Mouse (Mus musculus): ENCODE data around the gene 4930563M21Rik.
A peak's percentile ranks its signal among the peaks of the same experiment; 100 is the strongest.
"Not testable (repeated sequence)": the region's sequence is repeated elsewhere in the genome, so short reads cannot be mapped to it uniquely, and the experiment has no call there.

Gene 4930563M21Rik

DNA sequence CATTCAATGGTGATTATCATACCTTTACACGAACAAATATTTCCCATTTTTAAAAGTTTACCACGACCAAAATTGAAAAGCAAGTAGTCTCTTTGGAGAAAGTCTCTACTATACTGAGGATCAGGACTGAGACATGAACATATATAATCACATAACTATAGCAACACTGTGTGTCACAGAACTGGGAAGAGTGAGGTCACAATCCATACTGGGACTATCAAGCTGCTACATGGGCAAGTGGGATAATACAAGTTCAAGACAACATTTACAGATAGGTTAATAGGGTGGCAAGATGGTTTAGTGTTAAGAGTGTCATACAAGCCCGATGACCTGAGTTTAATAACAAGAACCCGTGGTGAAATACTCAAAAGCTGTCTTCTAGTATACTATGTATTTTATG, at the start of gene 4930563M21Rik:
4930563M21Rik (minus strand) TSS at position 101 of the 400 bp plus-strand sequence.
- no peak for DNase-seq (ENCODE audit: low read depth, low spot score)

DNA sequence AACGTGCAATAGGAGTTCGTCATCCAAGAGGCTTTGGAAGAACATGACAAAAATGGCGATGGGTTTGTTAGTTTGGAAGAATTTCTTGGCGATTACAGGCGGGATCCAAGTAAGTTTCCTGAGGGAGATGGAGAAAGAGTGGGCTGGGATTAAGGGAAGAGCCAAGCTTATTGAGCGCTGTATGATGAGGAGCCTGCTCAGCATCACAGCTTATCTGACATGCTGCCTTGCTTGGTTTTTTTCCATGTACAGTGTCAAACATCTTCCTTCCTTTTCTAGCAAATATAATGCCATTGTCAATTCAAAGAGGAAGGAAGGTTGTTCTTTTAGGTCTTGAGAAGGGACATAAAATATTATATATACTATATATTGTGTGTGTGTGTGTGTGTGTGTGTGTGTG, 45.8 kb upstream of the 4930563M21Rik start:
- DNase-seq (ENCODE audit: low read depth, low spot score), result no peak

DNA sequence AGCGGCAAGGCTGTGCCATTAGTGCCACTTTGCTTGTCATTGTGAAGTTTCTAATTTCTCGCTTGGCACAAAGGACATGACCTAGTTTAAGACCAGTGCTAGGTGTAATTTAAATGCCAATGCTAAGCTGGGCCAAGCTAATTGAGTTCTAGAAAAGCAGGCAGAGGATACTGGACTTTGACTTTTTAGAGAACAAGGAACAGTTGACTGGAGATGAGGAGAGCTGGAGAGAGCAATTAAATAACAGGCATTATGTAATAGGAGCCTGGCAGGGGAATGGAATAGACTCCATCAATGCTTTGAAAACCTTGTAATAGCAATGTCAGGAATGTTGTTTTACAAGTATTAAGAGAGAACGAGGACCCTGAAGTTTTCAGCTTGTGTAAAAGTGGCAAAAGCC, 43.4 kb upstream of the 4930563M21Rik start:
- DNase-seq (ENCODE audit: low read depth, low spot score), result no peak

DNA sequence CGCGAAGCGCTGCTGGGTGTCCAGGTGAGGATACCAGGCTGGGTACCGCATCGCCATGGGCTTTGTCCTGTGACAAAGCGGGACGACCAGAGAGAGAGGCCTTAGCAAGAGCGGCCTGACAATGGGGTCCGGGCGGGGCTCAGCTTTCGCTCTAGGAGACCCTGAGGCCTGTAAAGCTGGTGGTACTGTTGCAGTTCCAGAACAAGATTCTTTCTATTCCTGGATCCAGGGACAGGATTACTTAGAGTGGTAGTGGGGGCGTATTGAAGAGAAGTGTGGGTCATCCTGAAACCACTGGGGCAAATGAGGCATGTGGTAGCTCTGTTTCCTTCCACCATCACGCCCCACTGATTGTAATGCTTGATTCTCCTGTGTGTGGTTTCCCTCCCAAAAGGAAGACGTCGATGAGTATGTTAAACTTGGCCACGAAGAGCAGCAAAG, 31.9 kb upstream of the 4930563M21Rik start:
- DNase-seq (ENCODE audit: low read depth, low spot score), result no peak

DNA sequence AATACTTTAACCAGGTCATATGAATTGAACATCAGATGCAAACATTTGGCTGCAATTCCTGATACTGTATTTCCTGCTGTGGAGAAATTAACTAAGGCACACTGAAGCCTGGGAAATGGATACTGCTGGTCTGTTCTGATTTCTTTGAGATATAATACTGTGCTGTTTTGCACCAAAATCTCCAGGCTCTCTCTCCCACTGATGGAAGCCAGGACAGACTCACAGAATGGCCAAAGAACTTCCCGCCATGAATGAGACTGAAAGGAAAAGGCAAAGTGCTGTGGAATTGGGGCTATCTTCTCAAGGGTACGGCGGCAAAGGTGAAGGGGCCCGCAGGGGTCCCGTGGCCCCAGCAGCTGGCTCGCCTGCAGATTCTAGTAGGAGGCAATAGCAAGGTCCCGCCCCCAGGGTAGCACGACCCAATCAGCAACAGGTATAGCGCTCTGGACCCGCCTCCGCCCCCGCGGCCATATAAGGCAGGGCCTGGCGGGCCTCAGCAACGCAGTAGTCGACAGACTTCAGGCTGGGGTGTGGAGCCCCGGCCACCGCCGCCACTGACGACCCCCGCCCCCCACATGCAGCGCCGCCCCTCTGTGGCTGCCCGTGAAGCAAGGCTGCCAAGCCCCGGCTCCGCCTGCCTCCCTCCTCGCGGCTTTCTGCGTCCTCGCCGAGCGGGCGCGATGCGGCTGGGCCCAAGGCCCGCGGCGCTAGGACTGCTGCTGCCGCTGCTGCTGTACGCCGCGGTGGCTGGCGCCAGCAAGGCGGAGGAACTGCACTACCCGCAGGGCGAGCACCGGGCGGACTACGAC, 31.2 kb upstream of the 4930563M21Rik start, which contains the start of gene Rcn2:
Rcn2 (plus strand) TSS at position 474 of the 809 bp plus-strand sequence.
- peak; percentile 83 for DNase-seq (ENCODE audit: low read depth, low spot score)

DNA sequence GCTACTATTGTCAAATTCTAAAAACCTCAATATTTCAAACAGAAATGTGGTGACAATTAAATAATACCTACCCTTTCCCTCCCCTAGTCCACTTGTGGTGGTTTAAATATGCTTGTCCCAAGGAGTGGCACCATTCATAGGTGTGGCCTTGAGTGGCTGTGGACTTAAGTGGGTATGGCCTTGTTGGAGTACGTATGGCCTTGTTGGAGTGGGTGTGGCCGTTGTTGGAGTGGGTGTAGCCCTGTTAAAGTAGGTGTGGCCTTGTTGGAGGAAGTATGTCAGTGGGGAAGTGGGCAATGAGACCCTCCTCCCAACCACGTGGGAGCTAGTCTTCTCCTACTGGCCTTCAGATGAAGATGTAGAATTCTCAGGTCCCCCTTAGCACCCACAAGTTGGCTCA, 21.9 kb upstream of the 4930563M21Rik start:
- DNase-seq (ENCODE audit: low read depth, low spot score), result no peak

DNA sequence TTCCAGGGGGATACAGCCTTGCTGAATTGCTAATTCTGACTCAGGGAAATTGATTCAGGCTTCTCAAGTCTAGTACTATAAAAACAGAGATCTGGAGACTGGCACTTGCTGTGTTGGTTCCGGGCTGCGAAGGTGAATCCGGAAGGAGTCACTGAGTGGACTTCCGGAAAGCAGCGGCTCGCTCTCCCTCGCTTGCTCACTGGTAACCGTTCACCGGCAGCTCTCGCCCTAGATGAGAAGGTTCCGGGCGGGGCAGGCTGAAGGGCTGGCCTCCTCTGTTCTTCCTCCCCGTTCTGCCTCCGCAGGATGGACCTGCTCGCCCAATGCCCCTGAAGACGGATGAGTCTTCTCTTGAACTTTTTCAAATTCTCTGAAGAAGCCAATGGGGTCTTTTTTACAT, 16.9 kb upstream of the 4930563M21Rik start:
- no peak for DNase-seq (ENCODE audit: low read depth, low spot score)

DNA sequence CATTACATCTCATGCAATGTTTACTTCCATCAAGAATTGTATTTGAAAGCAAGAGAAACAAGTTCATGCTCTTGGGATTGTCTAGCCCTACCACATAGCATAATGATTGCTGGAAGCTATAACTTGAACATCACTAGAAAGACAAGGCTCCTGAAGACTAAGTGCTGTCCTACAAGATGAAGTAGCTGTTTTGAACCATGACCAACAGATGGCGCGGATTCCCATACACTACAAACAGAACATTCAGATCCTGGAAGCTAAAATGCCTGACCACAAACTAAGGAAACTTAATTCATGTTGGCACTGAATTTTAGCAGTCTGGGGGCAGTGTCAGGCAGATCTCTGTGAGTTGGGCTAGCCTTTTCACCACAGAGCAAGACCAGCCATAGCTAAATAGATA, 14.4 kb upstream of the 4930563M21Rik start:
- no peak for DNase-seq (ENCODE audit: low read depth, low spot score)

DNA sequence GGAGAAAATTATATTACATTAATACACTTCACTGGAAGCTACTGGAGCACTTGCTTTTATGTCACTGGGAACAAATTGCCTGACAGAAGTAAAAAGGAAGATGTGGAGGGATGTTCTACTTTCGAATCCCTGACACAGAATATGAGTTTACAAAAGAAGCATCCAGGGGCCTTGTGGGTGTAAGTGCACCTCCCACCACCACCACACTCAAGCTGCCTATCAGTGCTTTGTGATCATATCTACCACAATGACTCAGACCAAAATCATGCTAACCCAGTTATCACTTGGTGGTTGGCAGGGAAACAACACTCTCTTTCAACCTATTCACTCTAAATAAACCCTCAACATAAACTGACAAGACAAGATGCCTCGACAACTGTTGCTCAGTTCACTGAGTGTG, 5.7 kb downstream of the 4930563M21Rik start:
- not testable (repeated sequence) for DNase-seq (ENCODE audit: low read depth, low spot score)

DNA sequence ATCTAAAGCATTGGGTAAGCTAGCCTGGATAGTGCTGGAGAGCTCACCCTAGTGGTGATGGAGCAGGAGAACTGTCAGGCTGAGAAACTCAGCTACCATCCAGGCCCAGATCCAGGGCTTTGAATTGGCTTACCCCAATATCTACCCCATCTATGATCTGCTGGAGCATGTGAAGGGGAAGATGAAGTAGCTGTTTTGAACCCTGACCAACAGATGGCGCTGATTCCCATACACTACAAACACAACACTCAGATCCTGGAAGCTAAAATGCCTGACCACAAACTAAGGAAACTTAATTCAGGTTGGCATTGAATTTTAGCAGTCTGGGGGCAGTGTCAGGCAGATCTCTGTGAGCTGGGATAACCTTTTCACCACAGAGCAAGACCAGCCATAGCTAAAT, 63.5 kb downstream of the 4930563M21Rik start:
- DNase-seq (ENCODE audit: low read depth, low spot score), result no peak

DNA sequence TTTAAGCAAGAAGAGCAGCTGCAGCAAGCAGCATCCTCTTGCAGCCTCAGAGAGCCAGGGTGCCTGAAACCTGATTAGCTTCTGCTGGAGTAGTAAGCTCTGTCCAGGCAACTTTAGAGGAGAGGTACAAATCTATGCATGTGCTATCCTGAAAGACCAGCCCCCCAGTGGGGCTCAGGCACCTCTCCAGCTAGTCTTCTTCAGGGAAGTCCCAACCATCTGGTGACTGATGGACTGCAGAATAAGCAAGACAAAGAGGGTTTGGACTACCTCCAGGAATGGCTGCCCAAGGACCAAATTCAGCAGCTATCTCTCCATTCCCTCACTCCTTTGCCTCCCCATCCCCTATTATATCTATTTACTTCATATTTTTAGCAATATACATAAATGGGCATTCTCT, 69.0 kb downstream of the 4930563M21Rik start:
- DNase-seq (ENCODE audit: low read depth, low spot score), result no peak

DNA sequence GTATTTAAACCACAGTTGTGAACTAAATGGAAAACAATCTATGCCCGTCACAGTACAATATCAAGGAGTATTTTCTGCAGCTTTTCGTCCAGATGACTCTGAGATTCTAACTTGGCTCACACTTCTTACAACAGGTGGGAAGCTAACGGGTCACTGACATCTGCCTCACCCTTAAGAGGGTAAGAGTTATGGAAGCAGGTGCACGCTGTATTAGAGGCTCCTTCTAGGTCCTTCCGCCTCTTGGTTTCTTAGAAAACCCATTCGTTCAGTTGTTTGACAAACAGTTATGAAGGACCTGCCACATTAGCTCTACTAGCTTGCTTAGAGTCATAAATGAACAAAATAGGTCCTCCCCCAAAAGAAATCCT, 71.7 kb downstream of the 4930563M21Rik start:
- no peak for DNase-seq (ENCODE audit: low read depth, low spot score)

DNA sequence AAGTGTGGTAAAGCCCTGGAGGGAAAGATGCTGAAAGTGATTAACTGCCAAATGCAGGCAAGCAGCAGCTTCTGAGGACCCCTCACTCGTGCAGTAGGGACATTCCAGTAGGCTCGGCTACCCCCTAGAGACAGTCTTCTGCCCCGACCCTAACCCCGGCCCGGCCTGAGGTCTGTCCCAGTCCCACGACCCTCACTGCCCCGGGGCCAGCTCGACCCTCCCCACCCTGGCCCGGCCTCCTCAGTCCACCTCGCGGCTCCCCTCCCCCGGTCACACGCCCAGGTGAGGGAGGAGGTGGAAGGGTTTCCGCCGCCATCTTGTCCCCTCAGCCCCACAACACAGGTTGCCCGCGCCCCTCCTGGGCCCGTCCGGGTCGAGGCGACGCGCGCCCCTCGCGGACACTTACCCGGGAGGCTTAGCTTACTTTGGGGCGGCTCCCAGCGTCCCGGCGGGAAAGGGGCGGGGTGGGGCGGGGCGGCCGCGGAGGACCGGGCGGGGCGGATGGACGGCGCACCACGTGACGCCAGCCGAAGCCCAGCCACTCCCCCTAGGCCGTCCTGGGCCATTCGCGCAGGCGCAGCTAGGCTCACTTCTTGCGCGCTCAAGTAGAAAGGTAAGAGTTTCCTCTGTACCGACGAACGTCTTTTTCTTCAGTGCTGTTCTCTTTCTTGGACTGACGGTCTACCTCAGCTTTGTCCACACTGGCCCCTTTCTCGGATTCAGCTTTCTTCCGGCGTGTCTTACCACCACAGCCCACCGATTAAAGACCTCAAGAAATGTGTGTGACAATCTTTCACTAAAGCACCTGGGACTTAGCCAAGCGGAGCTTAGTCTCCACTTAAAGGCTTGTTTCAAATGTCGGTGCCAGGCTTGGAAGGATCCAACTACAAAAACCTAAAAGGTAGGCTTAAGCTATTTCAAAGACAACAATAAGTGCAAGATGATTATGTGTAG, 72.4 kb downstream of the 4930563M21Rik start, which contains the start of gene Scaper:
Scaper (minus strand) TSS at position 456 of the 954 bp plus-strand sequence.
- peak; percentile 83 for DNase-seq (ENCODE audit: low read depth, low spot score)

DNA sequence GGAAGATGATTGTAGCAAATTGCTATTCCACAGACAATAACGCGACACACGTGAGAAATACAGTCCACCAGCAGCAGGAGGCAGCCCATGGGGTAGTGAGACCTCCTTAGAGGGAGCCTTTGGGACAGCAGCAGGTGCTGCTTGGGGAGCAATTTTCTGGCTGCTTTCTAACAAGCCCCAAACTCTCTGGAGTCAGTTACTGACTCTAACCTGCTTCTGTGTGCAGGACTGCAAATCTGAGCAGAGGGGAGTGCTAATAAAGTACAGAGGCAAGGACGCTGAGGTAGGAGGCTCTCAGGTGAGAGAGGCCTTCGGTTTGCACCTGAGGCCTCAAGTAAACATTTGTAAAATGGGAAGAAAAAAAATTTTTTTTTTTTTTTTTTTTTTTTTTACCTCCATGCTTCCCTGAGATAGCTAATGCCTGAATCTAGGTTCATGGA, 73.1 kb downstream of the 4930563M21Rik start:
- DNase-seq (ENCODE audit: low read depth, low spot score), result no peak

DNA sequence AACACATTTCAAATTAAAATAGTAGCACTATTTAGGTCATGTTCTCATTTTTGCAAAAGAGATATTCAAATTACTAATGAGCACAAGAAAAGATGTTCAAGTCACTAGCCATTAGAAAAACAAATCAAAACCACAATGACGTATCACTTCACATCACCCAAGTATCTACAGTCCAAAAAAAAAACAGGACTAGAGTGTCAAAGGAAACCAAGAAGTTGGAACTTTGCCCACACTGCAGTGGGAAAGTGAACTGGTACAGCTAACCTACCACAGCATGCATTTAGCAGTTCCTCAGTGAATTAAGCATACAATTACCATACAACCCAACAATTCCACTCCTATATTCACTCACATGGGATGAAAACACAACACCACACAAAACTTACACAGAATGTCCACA, 77.9 kb downstream of the 4930563M21Rik start:
- no peak for DNase-seq (ENCODE audit: low read depth, low spot score)

DNA sequence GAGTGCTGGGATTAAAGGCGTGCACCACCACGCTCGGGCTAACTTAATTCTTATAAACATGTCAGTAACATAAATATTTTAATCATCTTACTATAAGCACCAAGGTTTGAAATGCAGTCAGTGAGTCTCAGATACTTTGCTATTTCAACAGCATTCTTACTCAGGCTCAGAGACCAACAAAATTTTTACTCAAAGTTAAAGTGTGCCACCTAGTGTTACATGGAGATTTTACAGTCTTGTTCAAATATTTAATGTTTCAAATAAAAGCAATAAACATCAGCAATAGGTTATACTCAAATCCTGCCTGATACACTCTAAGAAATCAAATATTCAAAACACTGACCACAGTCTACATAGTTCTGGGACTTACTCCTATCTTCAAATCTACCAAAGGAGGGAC, 91.8 kb downstream of the 4930563M21Rik start:
- DNase-seq (ENCODE audit: low read depth, low spot score), result peak; percentile 36

DNA sequence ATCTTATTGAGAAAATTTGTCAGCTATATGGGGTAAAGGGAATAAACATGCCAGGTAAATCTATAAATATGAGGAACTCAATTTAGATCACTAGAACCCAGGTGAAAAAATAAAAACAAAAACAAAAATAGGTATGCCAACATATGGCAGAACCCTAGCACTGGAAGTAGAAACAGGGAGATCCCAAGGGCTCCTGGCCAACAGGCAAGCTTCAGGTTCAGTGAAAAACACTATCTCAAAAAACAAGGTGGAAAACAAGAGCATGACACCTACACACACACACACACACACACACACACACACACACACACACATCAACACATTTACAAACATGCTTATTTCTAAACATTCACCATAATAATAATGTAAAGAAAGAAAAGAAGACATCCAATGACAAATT, 93.6 kb downstream of the 4930563M21Rik start:
- no peak for DNase-seq (ENCODE audit: low read depth, low spot score)

All from retina, postnatal 7 days (tissue).